Mouse (Mus musculus) cortical plate, adult 2 months (tissue): ENCODE measurements at regions not wholly inside any gene's neighbourhood (a gene's known extent, or its start where the extent isn't known, plus 50 kb on each side); places are given as distances from the start of the nearest gene placed in this dataset.
"Not testable (repeated sequence)": the region's sequence is repeated elsewhere in the genome, so short reads cannot be mapped to it uniquely, and the experiment has no call there.

Experiments used
- CTCF ChIP-seq: fragments of 200-500 bp; IDR thresholded peaks from 2 replicates; pipeline ENCODE4 v1.5.1; 2011; ENCODE audit warnings: mild to moderate bottlenecking, control low read depth, low read length; ENCODE audit not compliant: insufficient read depth; ENCODE audit errors: extremely low read depth
- POLR2A ChIP-seq: fragments of 200-500 bp; IDR thresholded peaks from 2 replicates; pipeline ENCODE4 v1.6.1; 2011; ENCODE audit warnings: mild to moderate bottlenecking, low read length, control low read depth; ENCODE audit not compliant: insufficient read depth; ENCODE audit errors: extremely low read depth

DNA sequence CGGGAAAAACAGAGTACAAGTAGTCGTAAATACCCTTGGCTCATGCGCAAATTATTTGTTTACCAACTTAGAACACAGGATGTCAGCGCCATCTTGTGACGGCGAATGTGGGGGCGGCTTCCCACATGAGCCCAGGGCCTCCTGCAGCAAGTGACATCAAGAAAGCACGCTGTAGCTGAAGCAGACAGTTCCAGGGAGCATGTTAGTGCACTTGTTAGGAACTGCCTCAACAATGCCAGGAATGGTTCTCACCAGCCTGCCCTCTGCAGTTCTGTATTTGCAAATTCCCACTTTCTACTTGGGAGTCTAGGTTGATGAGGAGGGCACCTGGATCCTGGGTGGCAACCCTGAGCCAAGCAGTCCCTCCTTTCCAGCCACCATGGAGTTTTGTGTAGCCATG lies 157.2 kb upstream of the Frmd6 start:
- TF ChIP-seq POLR2A, CTCF: not testable (repeated sequence)
